Mouse (Mus musculus) bone marrow macrophage, adult 2 months (primary cell): ENCODE data around the gene Arid1b. TPM values are rescaled to one million over a fixed set of nuclear protein-coding genes. Genes with fewer than 3 reads are reported as not detected.

Experiments
- H3K27ac ChIP-seq: 2 replicates; pipeline ENCODE4 v1.5.1; 2012; ENCODE audit warnings: low read depth, low read length; ENCODE audit not compliant: insufficient read depth
- H3K4me1 ChIP-seq: 2 replicates; pipeline ENCODE4 v1.6.1; 2012; ENCODE audit warnings: low read length; ENCODE audit not compliant: control insufficient read depth, insufficient read depth
- H3K4me3 ChIP-seq: 2 replicates; pipeline ENCODE4 v1.5.1; 2012; ENCODE audit warnings: mild to moderate bottlenecking, low read length, moderate library complexity; ENCODE audit not compliant: insufficient read depth
- CTCF ChIP-seq: IDR thresholded peaks from 2 replicates; pipeline ENCODE4 v1.5.1; 2012; ENCODE audit warnings: low read depth, mild to moderate bottlenecking, low read length, moderate library complexity
- POLR2A ChIP-seq: IDR thresholded peaks from 2 replicates; pipeline ENCODE4 v1.6.1; 2012; ENCODE audit warnings: mild to moderate bottlenecking, low read depth, low read length, borderline replicate concordance
- polyA plus RNA-seq: library from polyadenylated mRNA; stranded (reverse); fragments of >200 nt; gene quantifications from 2 replicates; pipeline ENCODE4 v1.2.4, GENCODE M21; 2012; ENCODE audit not compliant: missing spikeins, insufficient read depth, insufficient read length

The Arid1b gene
- polyA plus RNA-seq, 1 experiment: 25.8 TPM

GRCm38 (mm10) chr17:5385694-5386093 lies 391.6 kb downstream of the Arid1b start:
- Histone ChIP-seq H3K4me3 (no peak overlapping the region), H3K27ac (no peak overlapping the region), H3K4me1 (no peaks in the 10 kb centered on the region)
- no peak for TF ChIP-seq POLR2A
- TF ChIP-seq CTCF: no peak

- no peak overlapping the region for H3K27ac ChIP-seq
- no peak for TF ChIP-seq POLR2A
- no peak for TF ChIP-seq CTCF
- no peaks in the 10 kb centered on the region for H3K4me1 ChIP-seq
- no peak overlapping the region for H3K4me3 ChIP-seq
Measured at GRCm38 (mm10) chr17:5386885-5387545, 392.9 kb downstream of the Arid1b start.

- H3K27ac ChIP-seq: no peak overlapping the region
- no peak overlapping the region for H3K4me3 ChIP-seq
- TF ChIP-seq POLR2A (no peak), CTCF (no peak)
- H3K4me1 ChIP-seq: no peaks in the 10 kb centered on the region
Measured at GRCm38 (mm10) chr17:5388351-5388750, 394.2 kb downstream of the Arid1b start.

GRCm38 (mm10) chr17:5390682-5391081 lies 396.6 kb downstream of the Arid1b start:
- TF ChIP-seq POLR2A (no peak), CTCF (no peak)
- H3K4me1 ChIP-seq: no peaks in the 10 kb centered on the region
- no peak overlapping the region for H3K27ac ChIP-seq
- no peak overlapping the region for H3K4me3 ChIP-seq

GRCm38 (mm10) chr17:5395454-5396205 lies 401.5 kb downstream of the Arid1b start:
- Histone ChIP-seq H3K27ac (no peak overlapping the region), H3K4me3 (no peak overlapping the region), H3K4me1 (0 out of 2 replicates have a peak, but pooled peaks cover 2% of the 10 kb centered on the region)
- no peak for TF ChIP-seq POLR2A
- no peak for TF ChIP-seq CTCF

- TF ChIP-seq CTCF (no peak), POLR2A (no peak)
- no peak overlapping the region for H3K4me3 ChIP-seq
- 0 out of 2 replicates have a peak, but pooled peaks cover 2% of the 10 kb centered on the region for H3K4me1 ChIP-seq
- H3K27ac ChIP-seq: no peak overlapping the region
Measured at GRCm38 (mm10) chr17:5396213-5396612, 402.1 kb downstream of the Arid1b start.
